Mouse (Mus musculus): ENCODE measurements at regions not wholly inside any gene's neighbourhood (a gene's known extent, or its start where the extent isn't known, plus 50 kb on each side); places are given as distances from the start of the nearest gene placed in this dataset.

GRCm38 (mm10) chr2:92750672-92751071, 151.2 kb downstream of the Chst1 start:
- WGBS, result 26% methylated on average over 4 of the region's 4 CpGs
- DNase-seq (ENCODE audit: low spot score) (peak; percentile 65), ATAC-seq (replicated peaks; ENCODE audit: low FRiP score, low read depth) (peak; percentile 72)
- Histone ChIP-seq H3K4me3 (replicated peaks; ENCODE audit: low read depth, low read length) (no peak overlapping the region), H3K36me3 (ENCODE audit: insufficient read depth, low read length) (no peaks in the 10 kb centered on the region), H3K27me3 (ENCODE audit: insufficient read depth, low read length) (no peaks in the 10 kb centered on the region), H3K4me2 (ENCODE audit: low read length) (no peak overlapping the region), H3K27ac (peak overlapping the region; percentile 54; the same call in 1 of the 2 replicates), H3K9me3 (replicated peaks; ENCODE audit: low read length) (no peaks in the 10 kb centered on the region), H3K9ac (ENCODE audit: low read depth, low read length) (no peak overlapping the region), H3K4me1 (replicated peaks; ENCODE audit: insufficient read depth, low read length) (0 out of 2 replicates have a peak, but pooled peaks cover 5% of the 10 kb centered on the region)
- no peak for TF ChIP-seq CTCF (IDR thresholded peaks at IDR 0.05; ENCODE audit: low read depth)

DNA sequence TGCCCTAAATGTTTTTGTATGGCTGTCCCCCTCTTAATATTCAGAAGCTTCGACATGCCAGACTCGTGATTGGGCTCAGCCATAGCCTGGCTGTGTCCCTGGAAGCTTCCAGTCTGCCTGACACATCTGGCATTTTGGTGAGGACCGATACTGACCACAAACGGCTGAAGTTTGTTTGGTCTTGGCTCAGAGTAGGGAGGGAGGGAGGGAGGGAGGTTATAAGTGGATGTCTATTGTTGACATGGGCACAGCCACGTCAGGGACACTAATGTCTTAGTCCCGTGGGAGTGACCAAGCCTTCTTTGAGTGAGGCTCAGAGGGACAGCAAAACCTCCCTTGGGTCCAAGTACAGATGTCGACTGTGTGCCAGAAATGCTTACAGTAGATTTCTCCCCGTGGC, 151.7 kb downstream of the Chst1 start:
- Histone ChIP-seq H3K4me1 (replicated peaks; ENCODE audit: insufficient read depth, low read length) (0 out of 2 replicates have a peak, but pooled peaks cover 5% of the 10 kb centered on the region), H3K27ac (peak overlapping the region; percentile 54), H3K36me3 (ENCODE audit: insufficient read depth, low read length) (no peaks in the 10 kb centered on the region), H3K27me3 (ENCODE audit: insufficient read depth, low read length) (no peaks in the 10 kb centered on the region), H3K9me3 (replicated peaks; ENCODE audit: low read length) (no peaks in the 10 kb centered on the region), H3K9ac (ENCODE audit: low read depth, low read length) (no peak overlapping the region), H3K4me3 (replicated peaks; ENCODE audit: low read depth, low read length) (no peak overlapping the region), H3K4me2 (ENCODE audit: low read length) (no peak overlapping the region)
- peak; percentile 31; the same call in 1 of the 2 replicates for ATAC-seq (replicated peaks; ENCODE audit: low FRiP score, low read depth)
- TF ChIP-seq CTCF (IDR thresholded peaks at IDR 0.05; ENCODE audit: low read depth), result no peak
- WGBS, result 24% methylated on average over 8 of the region's 8 CpGs
- DNase-seq (ENCODE audit: low spot score), result peak; percentile 40

GRCm38 (mm10) chr2:92752156-92752555, 152.6 kb downstream of the Chst1 start:
- ATAC-seq (replicated peaks; ENCODE audit: low FRiP score, low read depth), result no peak
- DNase-seq (ENCODE audit: low spot score), result no peak
- WGBS, result 72% methylated on average over 3 of the region's 3 CpGs

GRCm38 (mm10) chr2:92752794-92753193, 153.3 kb downstream of the Chst1 start:
- ATAC-seq (replicated peaks; ENCODE audit: low FRiP score, low read depth), result no peak
- no peak overlapping the region for H3K27ac ChIP-seq
- 83% methylated on average over 8 of the region's 8 CpGs for WGBS
- H3K4me3 ChIP-seq (replicated peaks; ENCODE audit: low read depth, low read length), result no peak overlapping the region
- no peak for TF ChIP-seq CTCF (IDR thresholded peaks at IDR 0.05; ENCODE audit: low read depth)
- no peaks in the 10 kb centered on the region for H3K36me3 ChIP-seq (ENCODE audit: insufficient read depth, low read length)
- no peaks in the 10 kb centered on the region for H3K9me3 ChIP-seq (replicated peaks; ENCODE audit: low read length)
- no peak overlapping the region for H3K9ac ChIP-seq (ENCODE audit: low read depth, low read length)
- H3K4me1 ChIP-seq (replicated peaks; ENCODE audit: insufficient read depth, low read length), result 0 out of 2 replicates have a peak, but pooled peaks cover 5% of the 10 kb centered on the region
- no peaks in the 10 kb centered on the region for H3K27me3 ChIP-seq (ENCODE audit: insufficient read depth, low read length)
- DNase-seq (ENCODE audit: low spot score), result no peak
- H3K4me2 ChIP-seq (ENCODE audit: low read length), result no peak overlapping the region

More at GRCm38 (mm10) chr2:92752156-92752555, 152.6 kb downstream of the Chst1 start:
- no peak overlapping the region for H3K4me2 ChIP-seq (ENCODE audit: low read length)
- 0 out of 2 replicates have a peak, but pooled peaks cover 5% of the 10 kb centered on the region for H3K4me1 ChIP-seq (replicated peaks; ENCODE audit: insufficient read depth, low read length)
- H3K27ac ChIP-seq, result no peak overlapping the region
- no peaks in the 10 kb centered on the region for H3K36me3 ChIP-seq (ENCODE audit: insufficient read depth, low read length)
- no peak for TF ChIP-seq CTCF (IDR thresholded peaks at IDR 0.05; ENCODE audit: low read depth)
- H3K9ac ChIP-seq (ENCODE audit: low read depth, low read length), result no peak overlapping the region
- no peak overlapping the region for H3K4me3 ChIP-seq (replicated peaks; ENCODE audit: low read depth, low read length)
- no peaks in the 10 kb centered on the region for H3K9me3 ChIP-seq (replicated peaks; ENCODE audit: low read length)
- no peaks in the 10 kb centered on the region for H3K27me3 ChIP-seq (ENCODE audit: insufficient read depth, low read length)

GRCm38 (mm10) chr2:92754505-92755280, 155.2 kb downstream of the Chst1 start:
- no peak overlapping the region for H3K9ac ChIP-seq (ENCODE audit: low read depth, low read length)
- no peaks in the 10 kb centered on the region for H3K36me3 ChIP-seq (ENCODE audit: insufficient read depth, low read length)
- no peaks in the 10 kb centered on the region for H3K9me3 ChIP-seq (replicated peaks; ENCODE audit: low read length)
- no peak for TF ChIP-seq CTCF (IDR thresholded peaks at IDR 0.05; ENCODE audit: low read depth)
- DNase-seq (ENCODE audit: low spot score), result no peak
- H3K4me2 ChIP-seq (ENCODE audit: low read length), result no peak overlapping the region
- 55% methylated on average over 10 of the region's 10 CpGs for WGBS
- no peaks in the 10 kb centered on the region for H3K27me3 ChIP-seq (ENCODE audit: insufficient read depth, low read length)
- H3K4me1 ChIP-seq (replicated peaks; ENCODE audit: insufficient read depth, low read length), result 0 out of 2 replicates have a peak, but pooled peaks cover 5% of the 10 kb centered on the region
- no peak overlapping the region for H3K4me3 ChIP-seq (replicated peaks; ENCODE audit: low read depth, low read length)
- H3K27ac ChIP-seq, result no peak overlapping the region
- no peak for ATAC-seq (replicated peaks; ENCODE audit: low FRiP score, low read depth)

GRCm38 (mm10) chr2:92756491-92756890, 157.0 kb downstream of the Chst1 start:
- Histone ChIP-seq H3K4me1 (replicated peaks; ENCODE audit: insufficient read depth, low read length) (no peaks in the 10 kb centered on the region), H3K27me3 (ENCODE audit: insufficient read depth, low read length) (no peaks in the 10 kb centered on the region), H3K36me3 (ENCODE audit: insufficient read depth, low read length) (no peaks in the 10 kb centered on the region), H3K4me2 (ENCODE audit: low read length) (no peak overlapping the region), H3K9me3 (replicated peaks; ENCODE audit: low read length) (no peaks in the 10 kb centered on the region), H3K27ac (no peak overlapping the region), H3K9ac (ENCODE audit: low read depth, low read length) (no peak overlapping the region), H3K4me3 (replicated peaks; ENCODE audit: low read depth, low read length) (no peak overlapping the region)
- DNase-seq (ENCODE audit: low spot score) (no peak), ATAC-seq (replicated peaks; ENCODE audit: low FRiP score, low read depth) (no peak)
- TF ChIP-seq CTCF (IDR thresholded peaks at IDR 0.05; ENCODE audit: low read depth), result no peak
- WGBS, result 100% methylated on average over 1 of the region's 1 CpGs

All from kidney, postnatal 0 days (tissue).